Mouse (Mus musculus) kidney, postnatal 0 days (tissue): ENCODE data around the gene Irak1. TPM values are rescaled to one million over a fixed set of nuclear protein-coding genes. Genes with fewer than 3 reads are reported as not detected.
A peak's percentile ranks its signal among the peaks of the same experiment; 100 is the strongest.

Source experiments
- ATAC-seq: fragments of 200-750 bp; cut with Nextera tagmentation; replicated peaks from 2 replicates; pipeline ENCODE4 v1.8.0; 2017; ENCODE audit warnings: low read depth, moderate number of reproducible peaks, moderate TSS enrichment, moderate library complexity; ENCODE audit not compliant: low FRiP score
- DNase-seq: peaks from one replicate; pipeline ENCODE4 v3.0.0-alpha.2; 2016; ENCODE audit warnings: low spot score
- H3K27ac ChIP-seq: fragments of 300-500 bp; sonication (generic); 2 replicates; pipeline ENCODE4 v1.5.1; 2014; ENCODE audit warnings: mild to moderate bottlenecking
- H3K27me3 ChIP-seq: fragments of 300-500 bp; sonication (generic); 2 replicates; pipeline ENCODE4 v1.6.1; 2014; ENCODE audit warnings: low read length, mixed read lengths; ENCODE audit not compliant: insufficient read depth
- H3K36me3 ChIP-seq: fragments of 300-500 bp; sonication (generic); 2 replicates; pipeline ENCODE4 v1.6.1; 2014; ENCODE audit warnings: low read length, mixed read lengths; ENCODE audit not compliant: insufficient read depth
- H3K4me1 ChIP-seq: fragments of 300-500 bp; sonication (generic); replicated peaks from 2 replicates; pipeline ENCODE4 v1.6.1; 2014; ENCODE audit warnings: antibody characterized with exemption, low read length, mixed read lengths; ENCODE audit not compliant: insufficient read depth
- H3K4me2 ChIP-seq: fragments of 300-500 bp; sonication (generic); 2 replicates; pipeline ENCODE4 v1.6.1; 2014; ENCODE audit warnings: mild to moderate bottlenecking, low read length, moderate library complexity, mixed read lengths
- H3K4me3 ChIP-seq: fragments of 300-500 bp; sonication (generic); replicated peaks from 2 replicates; pipeline ENCODE4 v1.5.1; 2014; ENCODE audit warnings: low read depth, low read length
- H3K9ac ChIP-seq: fragments of 300-500 bp; sonication (generic); 2 replicates; pipeline ENCODE4 v1.6.1; 2014; ENCODE audit warnings: low read depth, low read length
- H3K9me3 ChIP-seq: fragments of 300-500 bp; sonication (generic); replicated peaks from 2 replicates; pipeline ENCODE4 v1.6.1; 2016; ENCODE audit warnings: low read length, inconsistent platforms, mixed read lengths
- CTCF ChIP-seq: IDR thresholded peaks from 2 replicates; pipeline ENCODE4 v1.5.1; 2016; ENCODE audit warnings: antibody characterized with exemption, low read depth, mild to moderate bottlenecking, moderate library complexity
- WGBS: fragments of 180-500 bp; shearing (Covaris S2); extraction: QIAGEN DNeasy Blood & Tissue Kit; methylation state at CpG from one replicate; pipeline ENCODE4 v1.1.7; 2014; 5-methylcytosine and 5-hydroxymethylcytosine counted together
- polyA plus RNA-seq: library from polyadenylated mRNA; unstranded; fragments of >200 nt; fragmentation: Nextera tagmentation; extraction: Ambion mirVana; gene quantifications from 2 replicates; pipeline ENCODE4 v1.2.1, GENCODE M21; 2015

The Irak1 gene
- polyA plus RNA-seq, result 46.4 and 49.2 TPM in 2 replicates

- TF ChIP-seq CTCF, result peak; percentile 76
- 0 out of 2 replicates have a peak, but pooled peaks cover 5% of the 10 kb centered on the region for H3K36me3 ChIP-seq
- H3K27me3 ChIP-seq, result no peaks in the 10 kb centered on the region
- peak within 1 kb of the TSS; percentile 79 for H3K9ac ChIP-seq
- H3K4me2 ChIP-seq, result peak within 1 kb of the TSS; percentile 62
- peak; percentile 91 for ATAC-seq
- no peaks in the 10 kb centered on the region for H3K9me3 ChIP-seq
- 0 out of 2 replicates have a peak, but pooled peaks cover 6% of the 10 kb centered on the region for H3K4me1 ChIP-seq
- WGBS, result 21% methylated on average over 57 of the region's 72 CpGs
- peak; percentile 81 for DNase-seq
- peak within 1 kb of the TSS; percentile 56 for H3K4me3 ChIP-seq
- H3K27ac ChIP-seq, result peak within 1 kb of the TSS; percentile 83
These were observed at the start of gene Irak1 for GRCm38 (mm10) chrX:74023188-74024049. Gene Irak1 (minus strand): TSS chrX:74023918.

- Histone ChIP-seq H3K4me3 (no peak overlapping the region), H3K9ac (no peak overlapping the region), H3K4me2 (no peak overlapping the region), H3K9me3 (no peaks in the 10 kb centered on the region), H3K4me1 (no peaks in the 10 kb centered on the region), H3K36me3 (no peaks in the 10 kb centered on the region), H3K27me3 (no peaks in the 10 kb centered on the region), H3K27ac (no peak overlapping the region)
- no peak for DNase-seq
- ATAC-seq, result no peak
- no peak for TF ChIP-seq CTCF
These were observed 47.1 kb upstream of the Irak1 start for GRCm38 (mm10) chrX:74070794-74071193.

GRCm38 (mm10) chrX:74067891-74068290 lies 44.2 kb upstream of the Irak1 start:
- no peaks in the 10 kb centered on the region for H3K4me1 ChIP-seq
- ATAC-seq (no peak), DNase-seq (no peak)
- no peak overlapping the region for H3K4me2 ChIP-seq
- H3K9me3 ChIP-seq, result no peaks in the 10 kb centered on the region
- no peaks in the 10 kb centered on the region for H3K27me3 ChIP-seq
- 79% methylated on average over 9 of the region's 9 CpGs for WGBS
- H3K36me3 ChIP-seq, result no peaks in the 10 kb centered on the region
- no peak overlapping the region for H3K27ac ChIP-seq
- no peak for TF ChIP-seq CTCF
- no peak overlapping the region for H3K9ac ChIP-seq
- no peak overlapping the region for H3K4me3 ChIP-seq

GRCm38 (mm10) chrX:74045107-74045506 lies 21.4 kb upstream of the Irak1 start:
- Histone ChIP-seq H3K9me3 (no peaks in the 10 kb centered on the region), H3K27me3 (no peaks in the 10 kb centered on the region), H3K9ac (no peak overlapping the region), H3K36me3 (no peaks in the 10 kb centered on the region), H3K4me2 (no peak overlapping the region), H3K27ac (no peak overlapping the region), H3K4me3 (no peak overlapping the region), H3K4me1 (no peaks in the 10 kb centered on the region)
- no peak for DNase-seq
- ATAC-seq, result no peak
- no peak for TF ChIP-seq CTCF
- WGBS, result 50% methylated on average over 1 of the region's 1 CpGs

GRCm38 (mm10) chrX:74037702-74038375 lies 14.1 kb upstream of the Irak1 start:
- peaks cover 11% of the 10 kb centered on the region; the same call in 1 of the 2 replicates for H3K36me3 ChIP-seq
- no peaks in the 10 kb centered on the region for H3K9me3 ChIP-seq
- no peak for TF ChIP-seq CTCF
- WGBS, result 82% methylated on average over 5 of the region's 5 CpGs
- no peak for ATAC-seq
- no peak overlapping the region for H3K4me2 ChIP-seq
- H3K4me3 ChIP-seq, result no peak overlapping the region
- no peaks in the 10 kb centered on the region for H3K4me1 ChIP-seq
- H3K27ac ChIP-seq, result no peak overlapping the region
- no peaks in the 10 kb centered on the region for H3K27me3 ChIP-seq
- no peak for DNase-seq
- H3K9ac ChIP-seq, result no peak overlapping the region

- Histone ChIP-seq H3K4me3 (no peak overlapping the region), H3K9me3 (no peaks in the 10 kb centered on the region), H3K9ac (no peak overlapping the region), H3K4me1 (no peaks in the 10 kb centered on the region), H3K36me3 (0 out of 2 replicates have a peak, but pooled peaks cover 3% of the 10 kb centered on the region), H3K4me2 (no peak overlapping the region), H3K27ac (no peak overlapping the region), H3K27me3 (no peaks in the 10 kb centered on the region)
- no peak for TF ChIP-seq CTCF
- ATAC-seq, result no peak
- 40% methylated on average over 1 of the region's 1 CpGs for WGBS
- no peak for DNase-seq
These were observed 6.3 kb upstream of the Irak1 start for GRCm38 (mm10) chrX:74030000-74030399.
